Mouse (Mus musculus): ENCODE results near the gene 4930564D02Rik. TPM values are rescaled to one million over a fixed set of nuclear protein-coding genes. Genes with fewer than 3 reads are reported as not detected.
A peak's percentile ranks its signal among the peaks of the same experiment; 100 is the strongest.

The 4930564D02Rik gene
- total RNA-seq, 2 experiments from 2014 or later = not detected

DNA sequence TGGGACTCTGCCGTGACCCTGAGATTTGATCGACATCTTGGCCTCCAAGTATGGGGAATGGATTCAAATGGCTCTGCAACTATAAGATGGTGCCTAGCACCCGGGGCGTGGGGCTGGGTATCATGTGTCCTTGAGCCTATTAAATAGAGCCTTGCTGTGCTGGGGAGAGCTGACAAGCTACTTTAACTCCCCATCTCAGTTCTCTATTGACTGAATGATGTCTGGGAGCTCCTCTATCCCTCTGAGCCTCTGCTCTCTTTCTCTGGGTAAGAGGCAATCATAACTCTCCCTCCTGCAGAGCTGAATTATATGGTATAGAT lies 33.6 kb downstream of the 4930564D02Rik start:
- DNase-seq (ENCODE audit: low spot score in 2 of 2) = no peak

DNA sequence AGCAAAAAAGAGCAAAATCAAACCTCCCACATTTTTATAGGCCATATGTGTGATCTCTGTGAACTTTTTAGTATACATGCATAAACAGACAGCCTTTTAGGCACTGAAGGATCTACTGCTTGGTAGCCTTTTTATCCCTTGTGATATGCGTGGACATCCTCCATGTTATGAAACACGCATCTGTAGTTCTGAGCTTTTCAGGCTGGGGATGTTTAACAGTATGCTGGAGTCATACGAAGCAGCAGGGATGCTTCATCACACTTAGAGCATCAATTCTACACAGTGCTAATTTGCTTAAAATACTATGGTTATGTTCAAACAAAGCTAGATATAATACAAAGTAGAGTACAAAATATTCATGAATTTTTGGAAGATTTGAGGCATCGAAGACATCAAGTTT lies 39.2 kb downstream of the 4930564D02Rik start:
- no peak for DNase-seq (ENCODE audit: low spot score in 2 of 2)

DNA sequence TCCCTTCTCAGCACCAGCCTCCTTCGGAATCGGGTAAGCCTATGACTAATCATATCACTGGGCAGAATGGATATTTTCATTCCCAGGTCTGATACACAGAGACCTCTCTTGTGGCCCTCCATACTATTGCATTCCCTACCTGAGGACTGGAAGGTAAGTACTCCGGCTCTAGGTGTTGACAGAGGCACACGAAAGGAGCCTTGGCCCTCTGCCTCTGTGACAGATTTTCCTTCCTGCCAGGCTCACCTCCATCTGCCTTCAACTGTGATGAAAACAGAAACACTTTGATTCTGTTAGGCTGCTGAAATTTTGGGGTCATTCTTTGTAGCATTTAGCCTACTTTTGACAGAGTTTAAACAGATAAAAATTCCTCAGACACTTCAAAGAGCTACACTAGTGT lies 47.2 kb downstream of the 4930564D02Rik start:
- DNase-seq (ENCODE audit: low spot score in 2 of 2) = no peak

DNA sequence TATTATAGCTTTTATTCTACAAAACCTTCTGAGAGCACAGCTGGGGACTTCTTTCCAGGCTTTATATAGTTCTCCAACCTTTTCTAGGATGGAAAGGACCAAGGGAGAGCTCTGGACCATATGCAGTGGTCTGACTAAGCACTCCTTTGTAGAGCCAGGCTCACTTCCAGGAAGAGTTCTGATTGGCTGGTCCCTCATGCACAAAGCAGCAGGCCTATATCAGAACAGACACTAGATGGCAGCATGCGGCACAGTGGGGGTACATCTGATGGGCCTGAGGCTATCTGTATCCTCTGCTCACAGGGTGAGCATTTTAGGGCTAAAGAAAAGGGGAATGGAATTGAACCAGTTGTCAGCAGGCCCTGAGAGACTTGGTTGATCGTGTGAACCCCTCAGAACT lies 47.6 kb downstream of the 4930564D02Rik start:
- peak; percentile 49 to 65 for DNase-seq (ENCODE audit: low spot score in 2 of 2)

DNA sequence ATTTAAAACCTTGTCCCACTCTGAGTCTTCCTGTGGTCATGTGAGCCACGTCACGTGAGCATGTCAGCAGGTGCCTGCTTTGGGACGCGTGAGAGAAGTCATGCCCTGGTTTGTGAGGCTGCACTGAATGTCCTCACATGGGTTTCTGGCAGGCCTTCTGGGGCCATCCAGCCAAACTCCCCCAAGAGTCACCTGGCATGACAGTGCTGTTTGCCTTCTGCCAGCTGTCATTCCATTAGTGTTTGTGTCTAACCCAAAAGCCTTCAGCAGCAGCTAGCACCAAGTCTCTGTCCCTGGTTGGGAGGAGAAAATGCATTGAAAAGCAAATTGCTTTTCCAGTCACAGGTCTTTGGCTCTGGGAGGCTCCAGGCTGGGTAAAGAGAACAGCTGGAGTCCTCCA lies 50.0 kb downstream of the 4930564D02Rik start:
- DNase-seq (ENCODE audit: low spot score in 2 of 2) = no peak

DNA sequence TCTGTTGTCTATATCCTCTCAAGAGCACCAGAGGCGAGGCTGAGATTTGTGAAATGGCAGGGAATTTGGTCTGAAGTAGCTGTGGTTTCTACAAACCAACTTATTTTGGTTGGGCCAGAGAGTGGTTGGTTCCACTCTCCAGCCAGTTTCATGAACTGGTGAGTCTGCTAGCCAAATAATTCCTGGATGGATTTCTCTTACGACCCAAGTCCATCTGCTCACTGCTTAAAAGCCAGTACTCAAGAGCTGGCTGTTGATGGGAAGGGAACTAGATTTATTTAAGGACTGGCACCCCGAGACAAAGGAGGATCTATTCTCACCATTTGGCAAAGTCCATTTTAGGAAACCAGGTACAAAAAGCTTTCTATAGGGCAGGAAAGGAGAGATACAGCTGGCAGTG lies 57.1 kb downstream of the 4930564D02Rik start:
- DNase-seq (ENCODE audit: low spot score in 2 of 2) = no peak

DNA sequence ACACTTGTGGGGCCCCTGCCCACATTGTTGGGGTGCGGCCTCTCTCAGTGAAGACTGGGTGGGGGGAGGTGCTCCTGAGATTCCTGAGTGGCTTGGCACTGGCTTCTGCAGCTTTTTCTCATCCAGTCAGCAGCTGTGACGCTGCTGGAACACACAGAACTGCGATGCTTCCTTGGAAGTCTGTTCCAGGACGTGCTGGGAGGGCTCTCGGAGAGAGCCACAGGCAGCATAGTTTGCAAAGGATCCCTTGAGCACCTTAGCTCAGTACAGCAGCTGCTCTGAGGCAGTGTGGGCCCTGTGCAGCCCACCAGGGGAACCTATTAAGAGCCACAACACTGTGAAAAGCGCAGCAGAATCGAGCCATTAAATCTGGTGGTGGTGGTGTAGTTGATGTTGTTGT lies 61.2 kb downstream of the 4930564D02Rik start:
- no peak for DNase-seq (ENCODE audit: low spot score in 2 of 2)

Other genes with a start within 250 kb of the 4930564D02Rik start
- 10 to 100 TPM in 1 of 2 experiments, 1 to 10 TPM in 1; 9.0 to 15.0 TPM for gene Mov10, start 248.3 kb upstream of the 4930564D02Rik start, total RNA-seq (2021)
- gene St7l, start 202.8 kb upstream of the 4930564D02Rik start, total RNA-seq (2021) = 10 to 100 TPM; 44.5 to 59.5 TPM
- 10 to 100 TPM; 88.8 to 93.1 TPM for gene Capza1, start 202.3 kb upstream of the 4930564D02Rik start, total RNA-seq (2021)
- 10 to 100 TPM; 17.7 to 20.5 TPM for gene Wnt2b, start 104.9 kb upstream of the 4930564D02Rik start, total RNA-seq (2021)
- 10 to 100 TPM; 18.8 to 27.5 TPM for gene Cttnbp2nl, start 13.7 kb upstream of the 4930564D02Rik start, total RNA-seq (2021)